Mouse (Mus musculus): ENCODE results near the gene Nrm. TPM values are rescaled to one million over a fixed set of nuclear protein-coding genes. Genes with fewer than 3 reads are reported as not detected.

Nrm gene
- polyA plus RNA-seq, 1 experiment from 2014 or later, result 27.4 TPM

DNA sequence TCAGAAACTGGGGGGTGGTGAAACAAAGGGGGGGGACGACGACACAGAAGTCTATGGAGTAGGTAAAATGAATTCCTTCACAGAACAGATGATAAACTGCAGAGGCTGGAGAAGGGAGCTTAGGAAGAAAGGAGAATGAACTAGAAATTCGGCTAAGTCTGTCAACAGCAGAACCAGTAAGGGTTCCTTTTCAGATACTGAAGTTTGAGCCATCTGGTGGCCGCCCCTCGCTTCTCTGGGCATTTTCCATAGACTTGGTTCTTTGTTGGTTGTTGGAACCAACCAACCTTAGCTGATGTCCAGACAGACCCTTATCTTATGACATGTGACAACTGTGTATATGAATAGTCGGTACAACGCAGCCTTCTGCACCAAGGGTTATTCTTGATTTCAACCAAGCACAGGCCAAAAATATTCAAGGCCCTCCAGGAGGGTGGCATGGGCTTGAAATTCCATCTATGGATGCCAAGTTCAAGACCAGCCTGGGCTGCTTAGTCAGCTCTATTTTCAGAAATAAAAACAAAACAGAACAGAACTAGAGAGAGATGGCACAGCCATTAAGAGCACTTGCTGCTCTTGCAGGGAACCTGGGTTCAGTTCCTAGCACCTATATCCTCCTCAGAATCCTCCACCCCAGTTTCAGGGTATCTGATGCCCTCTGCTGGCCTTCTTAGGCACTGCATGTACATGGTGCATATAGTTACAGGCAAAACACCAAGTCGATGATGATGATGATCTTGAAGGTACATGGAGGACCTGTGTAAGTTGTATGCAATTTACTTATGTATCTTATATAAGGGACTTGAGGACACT, 10.0 kb downstream of the Nrm start:
- TF ChIP-seq CTCF (IDR thresholded peaks at IDR 0.05; ENCODE audit: low read depth), result peak; percentile 75
- peak; percentile 28 for TF ChIP-seq EP300 (optimal IDR thresholded peaks at IDR 0.05)
- ATAC-seq (ENCODE audit: low FRiP score, low TSS enrichment), result no peak
- 54% methylated on average over 8 of the region's 8 CpGs for WGBS
- no peak overlapping the region for H3K4me3 ChIP-seq (ENCODE audit: low read depth, low read length)
- H3K27ac ChIP-seq (replicated peaks), result peak overlapping the region; percentile 94
- no peaks in the 10 kb centered on the region for H3K27me3 ChIP-seq (ENCODE audit: control insufficient read depth, insufficient read depth, low read length)
- peaks cover 3% of the 10 kb centered on the region; the same call in 1 of the 2 replicates for H3K4me1 ChIP-seq (replicated peaks; ENCODE audit: control insufficient read depth, insufficient read depth)
- H3K9ac ChIP-seq (ENCODE audit: low read length), result no peak overlapping the region
- H3K36me3 ChIP-seq (ENCODE audit: control insufficient read depth, insufficient read depth, low read length), result no peaks in the 10 kb centered on the region; the same call in 1 of the 2 replicates
- H3K9me3 ChIP-seq (ENCODE audit: control insufficient read depth, low read length), result no peaks in the 10 kb centered on the region
- no peak for DNase-seq (ENCODE audit: low spot score)
- H3K4me2 ChIP-seq (replicated peaks; ENCODE audit: low read depth), result peak overlapping the region; percentile 85

- Histone ChIP-seq H3K36me3 (ENCODE audit: control insufficient read depth, insufficient read depth, low read length) (no peaks in the 10 kb centered on the region; the same call in 1 of the 2 replicates), H3K4me3 (ENCODE audit: low read depth, low read length) (no peak overlapping the region), H3K4me1 (replicated peaks; ENCODE audit: control insufficient read depth, insufficient read depth) (peaks cover 3% of the 10 kb centered on the region; the same call in 1 of the 2 replicates), H3K9ac (ENCODE audit: low read length) (no peak overlapping the region; the same call in 1 of the 2 replicates), H3K9me3 (ENCODE audit: control insufficient read depth, low read length) (no peaks in the 10 kb centered on the region), H3K27me3 (ENCODE audit: control insufficient read depth, insufficient read depth, low read length) (no peaks in the 10 kb centered on the region), H3K27ac (replicated peaks) (no peak overlapping the region), H3K4me2 (replicated peaks; ENCODE audit: low read depth) (peak overlapping the region; percentile 34)
- peak; percentile 60; the same call in 1 of the 2 replicates for ATAC-seq (ENCODE audit: low FRiP score, low TSS enrichment)
- TF ChIP-seq CTCF (IDR thresholded peaks at IDR 0.05; ENCODE audit: low read depth), result peak; percentile 97
- no peak for TF ChIP-seq EP300 (optimal IDR thresholded peaks at IDR 0.05)
- DNase-seq (ENCODE audit: low spot score), result peak; percentile 93
- WGBS, result 29% methylated on average over 21 of the region's 21 CpGs
Measured at GRCm38 (mm10) chr17:35873774-35874519, 12.8 kb downstream of the Nrm start.

DNA sequence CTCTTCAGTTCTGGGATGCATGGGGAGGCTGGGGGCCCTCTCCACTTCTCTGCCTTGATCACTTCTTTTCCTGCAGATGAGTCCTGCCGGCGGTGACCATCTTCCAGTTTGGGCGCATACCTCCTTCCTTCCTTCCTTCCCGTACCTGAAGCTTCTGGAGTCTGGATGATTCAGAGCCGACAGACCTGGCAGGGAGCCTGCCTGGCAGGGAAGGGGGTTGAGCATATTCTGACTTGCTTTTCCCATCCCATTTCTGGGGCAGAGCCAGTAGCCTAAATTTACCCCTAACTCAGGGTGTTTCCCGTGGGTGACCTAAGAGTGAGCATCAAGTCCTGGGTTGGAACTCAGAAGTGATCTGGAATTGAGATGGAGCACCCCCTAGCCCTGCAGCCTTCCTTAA, 13.6 kb downstream of the Nrm start:
- Histone ChIP-seq H3K27me3 (ENCODE audit: control insufficient read depth, insufficient read depth, low read length) (no peaks in the 10 kb centered on the region), H3K36me3 (ENCODE audit: control insufficient read depth, insufficient read depth, low read length) (no peaks in the 10 kb centered on the region; the same call in 1 of the 2 replicates)
- DNase-seq (ENCODE audit: low spot score), result no peak

DNA sequence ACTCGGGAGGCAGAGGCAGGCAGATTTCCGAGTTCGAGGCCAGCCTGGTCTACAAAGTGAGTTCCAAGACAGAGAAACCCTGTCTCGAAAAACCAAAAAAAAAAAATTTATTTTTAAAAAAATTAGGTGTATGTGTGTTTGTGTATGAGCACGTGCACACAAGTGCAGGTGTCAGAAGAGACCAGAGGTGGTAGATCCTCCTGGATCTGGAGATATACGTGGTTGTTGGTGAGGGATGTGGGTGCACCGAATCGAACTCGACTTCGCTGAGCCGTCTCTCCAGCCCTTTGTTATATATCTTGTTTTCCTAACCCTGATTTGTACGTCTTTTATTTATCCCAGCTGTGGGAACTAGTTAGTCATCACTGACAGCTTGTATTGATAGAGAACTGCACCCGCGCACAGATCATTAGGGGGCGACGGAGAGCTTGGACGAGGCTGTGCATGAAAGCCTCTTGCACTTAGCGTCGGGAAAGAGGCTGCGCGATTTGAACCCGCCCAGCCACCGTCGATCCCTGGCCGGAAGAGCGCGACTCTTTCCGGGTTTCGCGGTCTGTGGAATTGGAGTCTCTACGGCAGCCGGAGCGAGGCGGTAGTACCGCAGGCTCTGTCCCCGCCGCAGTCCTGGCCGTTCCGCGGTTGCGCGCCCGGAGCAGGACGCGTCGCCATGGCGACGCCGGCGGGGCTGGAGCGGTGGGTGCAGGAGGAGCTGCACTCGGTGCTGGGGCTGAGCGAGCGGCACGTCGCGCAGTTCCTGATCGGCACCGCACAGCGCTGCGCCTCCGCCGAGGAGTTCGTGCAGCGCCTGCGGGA, 18.3 kb downstream of the Nrm start, which contains the start of gene Dhx16:
TSS of gene Dhx16 (plus strand) at position 575 of the 813 bp plus-strand sequence.
- ATAC-seq (ENCODE audit: low FRiP score, low TSS enrichment), result peak; percentile 95
- Histone ChIP-seq H3K9me3 (ENCODE audit: control insufficient read depth, low read length) (no peaks in the 10 kb centered on the region), H3K4me1 (replicated peaks; ENCODE audit: control insufficient read depth, insufficient read depth) (peaks cover 3% of the 10 kb centered on the region; the same call in 1 of the 2 replicates), H3K27me3 (ENCODE audit: control insufficient read depth, insufficient read depth, low read length) (no peaks in the 10 kb centered on the region), H3K36me3 (ENCODE audit: control insufficient read depth, insufficient read depth, low read length) (peaks cover 14% of the 10 kb centered on the region), H3K27ac (replicated peaks) (peak within 1 kb of the TSS; percentile 77), H3K4me3 (ENCODE audit: low read depth, low read length) (peak within 1 kb of the TSS; percentile 88), H3K4me2 (replicated peaks; ENCODE audit: low read depth) (peak within 1 kb of the TSS; percentile 90), H3K9ac (ENCODE audit: low read length) (peak within 1 kb of the TSS; percentile 83)
- TF ChIP-seq EP300 (optimal IDR thresholded peaks at IDR 0.05) (no peak), CTCF (IDR thresholded peaks at IDR 0.05; ENCODE audit: low read depth) (peak; percentile 93)
- 5% methylated on average over 65 of the region's 66 CpGs for WGBS
- peak; percentile 98 for DNase-seq (ENCODE audit: low spot score)

More for the DNA sequence above, 13.6 kb downstream of the Nrm start:
- Histone ChIP-seq H3K4me3 (ENCODE audit: low read depth, low read length) (no peak overlapping the region), H3K27ac (replicated peaks) (no peak overlapping the region), H3K4me2 (replicated peaks; ENCODE audit: low read depth) (no peak overlapping the region), H3K9me3 (ENCODE audit: control insufficient read depth, low read length) (no peaks in the 10 kb centered on the region), H3K4me1 (replicated peaks; ENCODE audit: control insufficient read depth, insufficient read depth) (peaks cover 3% of the 10 kb centered on the region; the same call in 1 of the 2 replicates), H3K9ac (ENCODE audit: low read length) (no peak overlapping the region)
- TF ChIP-seq EP300 (optimal IDR thresholded peaks at IDR 0.05) (no peak), CTCF (IDR thresholded peaks at IDR 0.05; ENCODE audit: low read depth) (no peak)
- 70% methylated on average over 6 of the region's 6 CpGs for WGBS
- ATAC-seq (ENCODE audit: low FRiP score, low TSS enrichment), result no peak

DNA sequence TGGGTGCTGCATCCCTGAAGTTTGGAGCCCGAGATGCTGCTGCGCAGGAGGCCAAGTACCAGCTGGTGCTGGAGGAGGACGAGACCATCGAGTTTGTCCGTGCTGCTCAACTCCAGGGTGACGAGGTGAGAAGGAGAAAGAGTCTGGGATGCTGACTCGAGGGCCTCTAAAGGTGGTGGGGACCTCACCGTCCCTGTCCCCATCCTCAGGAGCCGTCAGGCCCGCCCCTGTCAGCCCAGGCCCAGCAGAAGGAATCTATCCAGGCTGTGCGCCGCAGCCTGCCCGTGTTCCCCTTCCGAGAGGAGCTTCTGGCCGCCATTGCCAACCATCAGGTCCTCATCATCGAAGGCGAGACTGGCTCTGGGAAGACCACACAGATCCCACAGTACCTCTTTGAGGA, 21.8 kb downstream of the Nrm start:
- H3K27ac ChIP-seq (replicated peaks), result no peak overlapping the region
- H3K36me3 ChIP-seq (ENCODE audit: control insufficient read depth, insufficient read depth, low read length), result peaks cover 28% of the 10 kb centered on the region
- no peak for ATAC-seq (ENCODE audit: low FRiP score, low TSS enrichment)
- 89% methylated on average over 16 of the region's 17 CpGs for WGBS
- no peak for DNase-seq (ENCODE audit: low spot score)
- no peak overlapping the region for H3K9ac ChIP-seq (ENCODE audit: low read length)
- TF ChIP-seq EP300 (optimal IDR thresholded peaks at IDR 0.05) (no peak), CTCF (IDR thresholded peaks at IDR 0.05; ENCODE audit: low read depth) (no peak)
- no peaks in the 10 kb centered on the region for H3K27me3 ChIP-seq (ENCODE audit: control insufficient read depth, insufficient read depth, low read length)
- H3K4me2 ChIP-seq (replicated peaks; ENCODE audit: low read depth), result no peak overlapping the region
- H3K4me1 ChIP-seq (replicated peaks; ENCODE audit: control insufficient read depth, insufficient read depth), result peaks cover 3% of the 10 kb centered on the region; the same call in 1 of the 2 replicates
- H3K9me3 ChIP-seq (ENCODE audit: control insufficient read depth, low read length), result no peaks in the 10 kb centered on the region
- no peak overlapping the region for H3K4me3 ChIP-seq (ENCODE audit: low read depth, low read length)
